Mouse (Mus musculus) lung, adult 2 months (tissue): ENCODE measurements around the gene Rtca.

Source experiments
- CTCF ChIP-seq: fragments of 200-500 bp; IDR thresholded peaks from 2 replicates; pipeline ENCODE4 v1.5.1; 2011; ENCODE audit warnings: mild to moderate bottlenecking, low read length, control low read depth; ENCODE audit not compliant: insufficient read depth
- POLR2A ChIP-seq: fragments of 200-500 bp; IDR thresholded peaks from 2 replicates; pipeline ENCODE4 v1.6.1; 2011; ENCODE audit warnings: low read depth, mild to moderate bottlenecking, control low read depth, low read length, borderline replicate concordance; ENCODE audit errors: extremely low read depth

DNA sequence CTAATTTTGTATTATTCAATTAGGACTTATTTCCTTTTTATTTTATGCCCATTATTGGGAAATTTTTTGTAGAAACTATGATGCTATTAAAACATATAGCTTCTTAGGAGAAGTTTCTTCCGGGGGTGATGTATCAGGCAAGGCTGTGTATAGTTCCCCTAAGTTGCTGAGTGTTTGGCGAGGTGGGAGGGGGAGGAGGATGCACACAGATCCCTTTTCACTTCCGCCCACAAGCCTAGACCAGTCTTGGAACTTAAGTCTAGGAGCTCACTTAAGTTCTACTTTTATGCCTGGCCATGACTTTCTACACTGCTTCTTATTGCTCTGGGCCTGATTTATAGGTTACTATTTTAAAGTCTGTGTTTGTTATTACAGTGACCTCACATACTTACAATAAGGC lies 57.3 kb downstream of the Rtca start:
- TF ChIP-seq CTCF (no peak), POLR2A (no peak)
